In genomic region chr2:91729571-91729970, GRCm38 (mm10) we compare ENCODE assay signal across 8 mouse cellular contexts. TPM values are rescaled to one million over a fixed set of nuclear protein-coding genes. Genes with fewer than 3 reads are reported as not detected.
A peak's percentile ranks its signal among the peaks of the same experiment; 100 is the strongest.
DNase-seq lines count a peak whose midpoint lies in the region; ATAC-seq lines count a peak whose summit lies in the region.

No protein-coding gene starts in this region.

- H3K4me2 ChIP-seq in kidney, embryonic 14.5 days (replicated peaks; ENCODE audit: low read depth, low read length), result peak overlapping the region; percentile 62
- peak overlapping the region; percentile 58 for H3K4me2 ChIP-seq in hindbrain, embryonic 15.5 days
- H3K4me2 ChIP-seq in midbrain, embryonic 14.5 days (ENCODE audit: low read length), result peak overlapping the region; percentile 68

- WGBS in kidney, embryonic 14.5 days, result 19% methylated on average over 4 of the region's 4 CpGs
- WGBS in hindbrain, embryonic 15.5 days, result 24% methylated on average over 4 of the region's 4 CpGs
- WGBS in midbrain, embryonic 14.5 days, result 18% methylated on average over 4 of the region's 4 CpGs

- no peaks in the 10 kb centered on the region for H3K4me1 ChIP-seq in kidney, embryonic 14.5 days (ENCODE audit: control insufficient read depth, insufficient read depth, low read length)
- no peaks in the 10 kb centered on the region for H3K4me1 ChIP-seq in brown adipose tissue, adult 24 weeks (ENCODE audit: control insufficient read depth, insufficient read depth, insufficient read length, low read length)
- H3K4me1 ChIP-seq in hindbrain, embryonic 15.5 days (replicated peaks), result peaks cover 16% of the 10 kb centered on the region
- 0 out of 2 replicates have a peak, but pooled peaks cover 3% of the 10 kb centered on the region for H3K4me1 ChIP-seq in midbrain, embryonic 14.5 days (ENCODE audit: control insufficient read depth, insufficient read depth, low read length)

- H3K9me3 ChIP-seq in kidney, embryonic 14.5 days (ENCODE audit: control insufficient read depth, low read length), result no peaks in the 10 kb centered on the region
- H3K9me3 ChIP-seq in hindbrain, embryonic 15.5 days, result no peaks in the 10 kb centered on the region
- H3K9me3 ChIP-seq in midbrain, embryonic 14.5 days (ENCODE audit: control insufficient read depth, low read length), result no peaks in the 10 kb centered on the region

- H3K4me3 ChIP-seq in kidney, embryonic 14.5 days (ENCODE audit: low read length), result peak overlapping the region; percentile 98
- peak overlapping the region; percentile 92; the same call in 1 of the 2 replicates for H3K4me3 ChIP-seq in brown adipose tissue, adult 24 weeks (ENCODE audit: insufficient read depth, low read depth, low read length)
- peak overlapping the region; percentile 100 for H3K4me3 ChIP-seq in hindbrain, embryonic 15.5 days
- peak overlapping the region; percentile 99 for H3K4me3 ChIP-seq in midbrain, embryonic 14.5 days (replicated peaks; ENCODE audit: low read depth, low read length)

- intact Hi-C loops in left cerebral cortex, postnatal 4 days (cut with DNase I), result no loop called here

- H3K27me3 ChIP-seq in kidney, embryonic 14.5 days (ENCODE audit: control insufficient read depth, insufficient read depth, low read length), result no peaks in the 10 kb centered on the region
- no peaks in the 10 kb centered on the region for H3K27me3 ChIP-seq in hindbrain, embryonic 15.5 days
- no peaks in the 10 kb centered on the region for H3K27me3 ChIP-seq in midbrain, embryonic 14.5 days (ENCODE audit: control insufficient read depth, insufficient read depth, low read length)

- peak; percentile 43; the same call in 1 of the 2 replicates for ATAC-seq in kidney, embryonic 14.5 days (ENCODE audit: low FRiP score, low TSS enrichment)
- no peak for ATAC-seq in hindbrain, embryonic 15.5 days (ENCODE audit: low FRiP score, low read depth)
- peak; percentile 2; the same call in 1 of the 2 replicates for ATAC-seq in midbrain, embryonic 14.5 days (ENCODE audit: low FRiP score, low TSS enrichment)
- ATAC-seq in CD4-positive, CD25-positive, alpha-beta regulatory T cell, adult 4 months, result no peak

- H3K9ac ChIP-seq in kidney, embryonic 14.5 days (ENCODE audit: low read depth, low read length), result peak overlapping the region; percentile 94; the same call in 1 of the 2 replicates
- H3K9ac ChIP-seq in hindbrain, embryonic 15.5 days, result peak overlapping the region; percentile 24; the same call in 1 of the 2 replicates
- H3K9ac ChIP-seq in midbrain, embryonic 14.5 days (replicated peaks; ENCODE audit: low read length), result peak overlapping the region; percentile 97; the same call in 1 of the 2 replicates

- no peak overlapping the region for H3K27ac ChIP-seq in kidney, embryonic 14.5 days (ENCODE audit: low read depth, low read length)
- H3K27ac ChIP-seq in brown adipose tissue, adult 24 weeks (replicated peaks; ENCODE audit: low read depth, low read length), result no peak overlapping the region
- peak overlapping the region; percentile 95; the same call in 1 of the 2 replicates for H3K27ac ChIP-seq in hindbrain, embryonic 15.5 days (replicated peaks)
- H3K27ac ChIP-seq in midbrain, embryonic 14.5 days (replicated peaks; ENCODE audit: low read depth, low read length), result no peak overlapping the region; the same call in 1 of the 2 replicates

- DNase-seq in kidney, postnatal 36 days, result no peak
- no peak for DNase-seq in midbrain, embryonic 14.5 days
- no peak for DNase-seq in thymus, postnatal 0 days (ENCODE audit: low spot score)
- no peak for DNase-seq in left cerebral cortex, postnatal 4 days

- H3K36me3 ChIP-seq in kidney, embryonic 14.5 days (ENCODE audit: control insufficient read depth, insufficient read depth, low read length), result no peaks in the 10 kb centered on the region
- H3K36me3 ChIP-seq in hindbrain, embryonic 15.5 days, result no peaks in the 10 kb centered on the region
- no peaks in the 10 kb centered on the region for H3K36me3 ChIP-seq in midbrain, embryonic 14.5 days (ENCODE audit: control insufficient read depth, insufficient read depth, low read length)

RNA-seq across cellular contexts. Expression of gene Ambra1, which starts 0.4 kb away (rescaled TPM):
- polyA plus RNA-seq in kidney, embryonic 14.5 days (2014; fragmentation: Nextera tagmentation; extraction: Ambion mirVana), result 13.3 and 20.3 TPM in 2 replicates
- 6.9 and 8.1 TPM in 2 replicates for polyA plus RNA-seq in brown adipose tissue, adult 24 weeks (2012; ENCODE audit: insufficient read depth, insufficient read length, missing spikeins)
- 22.8 and 27.7 TPM in 2 replicates for polyA plus RNA-seq in hindbrain, embryonic 15.5 days (2015; fragmentation: Nextera tagmentation; extraction: Ambion mirVana)
- 22.8 and 26.3 TPM in 2 replicates for polyA plus RNA-seq in midbrain, embryonic 14.5 days (2014; fragmentation: Nextera tagmentation; extraction: Ambion mirVana)
- 10 to 100 TPM; 31.0 to 58.3 TPM for polyA plus RNA-seq in CD4-positive, CD25-positive, alpha-beta regulatory T cell, adult 4 months (2017; shearing (Covaris generic))
- 12.7 and 13.0 TPM in 2 replicates for polyA plus RNA-seq in thymus, postnatal 0 days (2015; fragmentation: Nextera tagmentation; extraction: Ambion mirVana)
- total RNA-seq in left cerebral cortex, postnatal 4 days (2021), result 10 to 100 TPM; 56.5 to 56.7 TPM

RNA-seq across cellular contexts. Expression of gene Harbi1, which starts 18.9 kb away (rescaled TPM):
- polyA plus RNA-seq in kidney, embryonic 14.5 days (2014; fragmentation: Nextera tagmentation; extraction: Ambion mirVana), result 13.3 and 21.2 TPM in 2 replicates
- 4.4 and 7.8 TPM in 2 replicates for polyA plus RNA-seq in brown adipose tissue, adult 24 weeks (2012; ENCODE audit: insufficient read depth, insufficient read length, missing spikeins)
- polyA plus RNA-seq in hindbrain, embryonic 15.5 days (2015; fragmentation: Nextera tagmentation; extraction: Ambion mirVana), result 18.2 and 21.1 TPM in 2 replicates
- 12.0 and 18.2 TPM in 2 replicates for polyA plus RNA-seq in midbrain, embryonic 14.5 days (2014; fragmentation: Nextera tagmentation; extraction: Ambion mirVana)
- 10 to 100 TPM; 16.2 to 21.4 TPM for polyA plus RNA-seq in CD4-positive, CD25-positive, alpha-beta regulatory T cell, adult 4 months (2017; shearing (Covaris generic))
- 12.9 and 13.8 TPM in 2 replicates for polyA plus RNA-seq in thymus, postnatal 0 days (2015; fragmentation: Nextera tagmentation; extraction: Ambion mirVana)
- total RNA-seq in left cerebral cortex, postnatal 4 days (2021), result 1 to 10 TPM; 8.4 to 9.9 TPM

RNA-seq across cellular contexts. Expression of gene Atg13, which starts 19.2 kb away (rescaled TPM):
- 18.4 and 26.6 TPM in 2 replicates for polyA plus RNA-seq in kidney, embryonic 14.5 days (2014; fragmentation: Nextera tagmentation; extraction: Ambion mirVana)
- 19.4 and 19.5 TPM in 2 replicates for polyA plus RNA-seq in brown adipose tissue, adult 24 weeks (2012; ENCODE audit: insufficient read depth, insufficient read length, missing spikeins)
- polyA plus RNA-seq in hindbrain, embryonic 15.5 days (2015; fragmentation: Nextera tagmentation; extraction: Ambion mirVana), result 34.0 and 34.8 TPM in 2 replicates
- polyA plus RNA-seq in midbrain, embryonic 14.5 days (2014; fragmentation: Nextera tagmentation; extraction: Ambion mirVana), result 36.3 and 45.0 TPM in 2 replicates
- polyA plus RNA-seq in CD4-positive, CD25-positive, alpha-beta regulatory T cell, adult 4 months (2017; shearing (Covaris generic)), result 10 to 100 TPM; 28.7 to 34.9 TPM
- polyA plus RNA-seq in thymus, postnatal 0 days (2015; fragmentation: Nextera tagmentation; extraction: Ambion mirVana), result 24.2 and 25.2 TPM in 2 replicates
- total RNA-seq in left cerebral cortex, postnatal 4 days (2021), result 10 to 100 TPM; 40.1 to 40.9 TPM

Comparison
In these comparisons a context has a peak if more than half of its experiments do, and no peak if none do; other contexts are left out.
1. ATAC-seq: peak in kidney, embryonic 14.5 days (single experiment) and midbrain, embryonic 14.5 days (single experiment); none in hindbrain, embryonic 15.5 days (single experiment) and CD4-positive, CD25-positive, alpha-beta regulatory T cell, adult 4 months (single experiment).
2. H3K9ac ChIP-seq: peak in every context shown above with its lines; median percentile 97 in midbrain, embryonic 14.5 days; 94 in kidney, embryonic 14.5 days; 24 in hindbrain, embryonic 15.5 days.
3. Peak in every context shown above with its lines, with median percentiles within 50 percentile points of each other: H3K4me2 ChIP-seq and H3K4me3 ChIP-seq.